Mouse (Mus musculus): ENCODE data around the gene Tspan2. TPM values are rescaled to one million over a fixed set of nuclear protein-coding genes. Genes with fewer than 3 reads are reported as not detected.

Tspan2 gene
- polyA plus RNA-seq, 1 experiment from 2014 or later: 4.2 TPM

GRCm38 (mm10) chr3:102738161-102738901 is 4.0 kb downstream of the Tspan2 start:
- ATAC-seq (replicated peaks; ENCODE audit: low FRiP score) (no peak), DNase-seq (ENCODE audit: low spot score) (no peak)
- peak overlapping the region; percentile 37 for H3K4me2 ChIP-seq
- H3K9me3 ChIP-seq (ENCODE audit: control insufficient read depth, low read length): no peaks in the 10 kb centered on the region
- H3K4me3 ChIP-seq (ENCODE audit: low read depth, low read length): no peak overlapping the region
- H3K4me1 ChIP-seq (replicated peaks; ENCODE audit: control insufficient read depth, insufficient read depth, low read length): no peaks in the 10 kb centered on the region; the same call in 1 of the 2 replicates
- WGBS: 34% methylated on average over 10 of the region's 10 CpGs
- H3K27me3 ChIP-seq (replicated peaks; ENCODE audit: control insufficient read depth, insufficient read depth, low read length): peaks cover 5% of the 10 kb centered on the region; the same call in 1 of the 2 replicates
- no peaks in the 10 kb centered on the region for H3K36me3 ChIP-seq (ENCODE audit: control insufficient read depth, insufficient read depth, low read length)
- H3K9ac ChIP-seq (ENCODE audit: low read depth, low read length): no peak overlapping the region
- H3K27ac ChIP-seq (ENCODE audit: low read depth, low read length): 0 out of 2 replicates have a peak overlapping the region, but pooled peaks have one; percentile 7

DNA sequence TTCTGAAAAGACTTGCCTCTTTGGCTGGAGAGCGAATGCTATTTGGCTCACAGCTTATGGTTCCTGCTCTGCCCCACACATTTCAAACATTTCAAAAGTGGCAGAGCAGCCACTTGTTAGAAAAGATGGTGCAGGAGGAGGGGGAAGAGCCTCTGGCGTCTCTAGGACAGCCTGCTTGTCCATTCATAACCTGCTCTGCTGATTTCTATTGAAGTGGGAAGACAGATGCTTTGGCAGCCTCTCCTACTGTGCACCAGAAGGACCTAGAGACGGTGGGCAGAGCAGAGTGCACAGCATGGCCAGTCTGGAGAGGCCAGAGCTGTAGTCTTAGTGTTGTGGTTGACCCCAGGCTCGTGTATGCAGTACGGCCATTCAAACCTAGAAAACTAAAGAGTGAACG is 4.6 kb downstream of the Tspan2 start:
- no peak overlapping the region for H3K27ac ChIP-seq (ENCODE audit: low read depth, low read length)

GRCm38 (mm10) chr3:102742725-102743124 is 8.4 kb downstream of the Tspan2 start:
- Histone ChIP-seq H3K4me1 (replicated peaks; ENCODE audit: control insufficient read depth, insufficient read depth, low read length) (no peaks in the 10 kb centered on the region; the same call in 1 of the 2 replicates), H3K27ac (ENCODE audit: low read depth, low read length) (no peak overlapping the region), H3K36me3 (ENCODE audit: control insufficient read depth, insufficient read depth, low read length) (no peaks in the 10 kb centered on the region), H3K9me3 (ENCODE audit: control insufficient read depth, low read length) (no peaks in the 10 kb centered on the region), H3K9ac (ENCODE audit: low read depth, low read length) (no peak overlapping the region), H3K4me2 (no peak overlapping the region), H3K27me3 (replicated peaks; ENCODE audit: control insufficient read depth, insufficient read depth, low read length) (no peaks in the 10 kb centered on the region), H3K4me3 (ENCODE audit: low read depth, low read length) (no peak overlapping the region)
- 84% methylated on average over 4 of the region's 4 CpGs for WGBS
- DNase-seq (ENCODE audit: low spot score): no peak
- ATAC-seq (replicated peaks; ENCODE audit: low FRiP score): no peak

More for the DNA sequence above, 4.6 kb downstream of the Tspan2 start:
- WGBS: 63% methylated on average over 6 of the region's 6 CpGs
- Histone ChIP-seq H3K27me3 (replicated peaks; ENCODE audit: control insufficient read depth, insufficient read depth, low read length) (peaks cover 5% of the 10 kb centered on the region; the same call in 1 of the 2 replicates), H3K4me2 (no peak overlapping the region), H3K9me3 (ENCODE audit: control insufficient read depth, low read length) (no peaks in the 10 kb centered on the region), H3K9ac (ENCODE audit: low read depth, low read length) (no peak overlapping the region), H3K4me1 (replicated peaks; ENCODE audit: control insufficient read depth, insufficient read depth, low read length) (no peaks in the 10 kb centered on the region; the same call in 1 of the 2 replicates), H3K4me3 (ENCODE audit: low read depth, low read length) (no peak overlapping the region), H3K36me3 (ENCODE audit: control insufficient read depth, insufficient read depth, low read length) (no peaks in the 10 kb centered on the region)
- ATAC-seq (replicated peaks; ENCODE audit: low FRiP score): no peak
- no peak for DNase-seq (ENCODE audit: low spot score)

DNA sequence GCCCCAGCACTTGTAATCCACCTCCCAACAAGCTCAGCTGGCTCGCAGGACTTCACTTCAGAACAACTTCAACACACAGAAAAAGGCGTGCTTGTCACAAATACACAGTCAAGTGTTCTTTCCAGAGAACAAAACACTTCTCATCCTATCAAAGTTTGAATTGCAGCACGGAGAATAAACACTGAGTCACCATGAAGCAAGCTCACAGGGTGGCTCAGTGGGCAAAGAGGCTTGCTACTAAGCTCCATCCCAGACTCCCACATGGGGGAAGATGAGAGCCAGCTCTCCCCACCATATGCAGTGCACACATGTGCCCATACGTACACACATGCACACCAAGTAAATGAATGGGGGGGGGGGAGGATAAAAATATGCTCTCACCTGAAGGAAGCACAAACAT is 8.9 kb downstream of the Tspan2 start:
- Histone ChIP-seq H3K9me3 (ENCODE audit: control insufficient read depth, low read length) (no peaks in the 10 kb centered on the region), H3K4me2 (no peak overlapping the region), H3K36me3 (ENCODE audit: control insufficient read depth, insufficient read depth, low read length) (no peaks in the 10 kb centered on the region), H3K4me1 (replicated peaks; ENCODE audit: control insufficient read depth, insufficient read depth, low read length) (no peaks in the 10 kb centered on the region; the same call in 1 of the 2 replicates), H3K27ac (ENCODE audit: low read depth, low read length) (no peak overlapping the region), H3K9ac (ENCODE audit: low read depth, low read length) (no peak overlapping the region), H3K4me3 (ENCODE audit: low read depth, low read length) (no peak overlapping the region), H3K27me3 (replicated peaks; ENCODE audit: control insufficient read depth, insufficient read depth, low read length) (no peaks in the 10 kb centered on the region)
- DNase-seq (ENCODE audit: low spot score) (no peak), ATAC-seq (replicated peaks; ENCODE audit: low FRiP score) (no peak)
- WGBS: 61% methylated on average over 4 of the region's 4 CpGs

DNA sequence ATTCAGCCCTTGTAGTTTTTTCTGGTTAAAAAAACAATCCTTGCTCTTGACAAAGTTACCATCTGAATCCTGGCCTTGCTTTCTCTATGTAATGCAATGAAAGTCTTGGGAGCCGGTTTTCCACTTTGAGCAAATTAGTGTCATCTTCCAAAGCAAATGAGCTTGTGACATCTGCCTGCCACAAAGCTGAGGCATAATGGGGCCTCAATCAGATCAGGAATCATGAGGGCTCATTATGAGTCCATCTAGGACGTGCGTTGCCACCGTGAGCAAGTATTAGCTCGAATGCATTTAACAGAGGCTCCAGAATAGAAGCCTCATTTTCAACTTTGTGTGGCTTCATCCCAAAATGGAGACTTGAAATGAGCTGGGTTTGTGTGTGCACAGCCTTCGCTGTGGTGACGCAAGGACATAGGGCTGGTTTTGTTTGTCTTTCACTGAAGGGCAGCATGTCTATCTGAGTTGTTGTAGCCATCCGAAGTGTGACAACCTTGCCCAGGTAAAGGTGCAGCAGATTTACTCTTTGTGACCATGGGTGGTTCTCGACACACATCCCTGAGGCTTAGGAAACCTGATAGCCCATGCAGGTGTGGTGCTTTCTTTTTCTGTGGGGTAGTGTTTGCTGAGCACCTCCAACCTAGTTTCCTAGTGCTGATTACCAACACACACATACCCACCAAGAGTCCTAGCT is 9.6 kb downstream of the Tspan2 start:
- no peaks in the 10 kb centered on the region for H3K27me3 ChIP-seq (replicated peaks; ENCODE audit: control insufficient read depth, insufficient read depth, low read length)
- H3K9ac ChIP-seq (ENCODE audit: low read depth, low read length): no peak overlapping the region
- H3K36me3 ChIP-seq (ENCODE audit: control insufficient read depth, insufficient read depth, low read length): no peaks in the 10 kb centered on the region
- DNase-seq (ENCODE audit: low spot score) (no peak), ATAC-seq (replicated peaks; ENCODE audit: low FRiP score) (no peak)
- H3K4me1 ChIP-seq (replicated peaks; ENCODE audit: control insufficient read depth, insufficient read depth, low read length): no peaks in the 10 kb centered on the region
- no peak overlapping the region; the same call in 1 of the 2 replicates for H3K27ac ChIP-seq (ENCODE audit: low read depth, low read length)
- no peaks in the 10 kb centered on the region for H3K9me3 ChIP-seq (ENCODE audit: control insufficient read depth, low read length)
- WGBS: 80% methylated on average over 9 of the region's 9 CpGs
- H3K4me3 ChIP-seq (ENCODE audit: low read depth, low read length): no peak overlapping the region
- H3K4me2 ChIP-seq: no peak overlapping the region

GRCm38 (mm10) chr3:102744657-102745056 is 10.3 kb downstream of the Tspan2 start:
- ATAC-seq (replicated peaks; ENCODE audit: low FRiP score): 0 out of 2 replicates have a peak, but pooled peaks have one; percentile 39
- Histone ChIP-seq H3K27ac (ENCODE audit: low read depth, low read length) (no peak overlapping the region; the same call in 1 of the 2 replicates), H3K4me1 (replicated peaks; ENCODE audit: control insufficient read depth, insufficient read depth, low read length) (no peaks in the 10 kb centered on the region)

DNA sequence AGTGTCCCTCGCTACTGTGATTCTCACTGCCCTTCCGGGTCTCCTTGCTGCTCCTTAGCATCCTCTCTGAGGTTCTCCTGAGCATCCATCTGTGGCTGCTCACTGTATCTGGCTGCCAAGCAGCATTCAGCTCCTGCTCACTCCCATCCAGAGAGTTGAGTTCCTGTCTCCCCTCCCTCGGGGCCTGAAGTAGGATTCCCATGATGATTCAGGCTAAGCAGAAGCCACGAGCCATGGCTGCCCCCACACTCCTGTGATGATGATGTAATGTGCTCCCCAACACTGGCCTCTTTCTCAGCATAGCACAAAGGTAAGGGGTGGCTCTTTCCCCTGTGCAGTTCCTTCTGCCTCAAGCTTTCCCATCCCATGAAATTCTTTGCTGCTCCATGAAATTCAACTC is 11.8 kb downstream of the Tspan2 start:
- ATAC-seq (replicated peaks; ENCODE audit: low FRiP score) (no peak), DNase-seq (ENCODE audit: low spot score) (no peak)
- Histone ChIP-seq H3K4me1 (replicated peaks; ENCODE audit: control insufficient read depth, insufficient read depth, low read length) (no peaks in the 10 kb centered on the region), H3K4me2 (no peak overlapping the region), H3K4me3 (ENCODE audit: low read depth, low read length) (no peak overlapping the region), H3K27ac (ENCODE audit: low read depth, low read length) (no peak overlapping the region), H3K9me3 (ENCODE audit: control insufficient read depth, low read length) (no peaks in the 10 kb centered on the region), H3K36me3 (ENCODE audit: control insufficient read depth, insufficient read depth, low read length) (no peaks in the 10 kb centered on the region), H3K27me3 (replicated peaks; ENCODE audit: control insufficient read depth, insufficient read depth, low read length) (no peaks in the 10 kb centered on the region), H3K9ac (ENCODE audit: low read depth, low read length) (no peak overlapping the region)
- 76% methylated on average over 4 of the region's 4 CpGs for WGBS

More at GRCm38 (mm10) chr3:102744657-102745056, 10.3 kb downstream of the Tspan2 start:
- Histone ChIP-seq H3K36me3 (ENCODE audit: control insufficient read depth, insufficient read depth, low read length) (no peaks in the 10 kb centered on the region), H3K9me3 (ENCODE audit: control insufficient read depth, low read length) (no peaks in the 10 kb centered on the region), H3K4me3 (ENCODE audit: low read depth, low read length) (no peak overlapping the region), H3K27me3 (replicated peaks; ENCODE audit: control insufficient read depth, insufficient read depth, low read length) (no peaks in the 10 kb centered on the region), H3K4me2 (no peak overlapping the region), H3K9ac (ENCODE audit: low read depth, low read length) (no peak overlapping the region)
- no peak for DNase-seq (ENCODE audit: low spot score)
- 20% methylated on average over 5 of the region's 5 CpGs for WGBS

- Histone ChIP-seq H3K4me3 (ENCODE audit: low read depth, low read length) (no peak overlapping the region), H3K9ac (ENCODE audit: low read depth, low read length) (no peak overlapping the region), H3K9me3 (ENCODE audit: control insufficient read depth, low read length) (no peaks in the 10 kb centered on the region), H3K27ac (ENCODE audit: low read depth, low read length) (no peak overlapping the region), H3K4me2 (no peak overlapping the region), H3K27me3 (replicated peaks; ENCODE audit: control insufficient read depth, insufficient read depth, low read length) (no peaks in the 10 kb centered on the region), H3K4me1 (replicated peaks; ENCODE audit: control insufficient read depth, insufficient read depth, low read length) (no peaks in the 10 kb centered on the region), H3K36me3 (ENCODE audit: control insufficient read depth, insufficient read depth, low read length) (no peaks in the 10 kb centered on the region)
- DNase-seq (ENCODE audit: low spot score): no peak
- WGBS: 62% methylated on average over 3 of the region's 3 CpGs
- ATAC-seq (replicated peaks; ENCODE audit: low FRiP score): no peak
Measured at GRCm38 (mm10) chr3:102748038-102748437, 13.7 kb downstream of the Tspan2 start.
